Mouse (Mus musculus): ENCODE measurements at regions not wholly inside any gene's neighbourhood (a gene's known extent, or its start where the extent isn't known, plus 50 kb on each side); places are given as distances from the start of the nearest gene placed in this dataset.

DNA sequence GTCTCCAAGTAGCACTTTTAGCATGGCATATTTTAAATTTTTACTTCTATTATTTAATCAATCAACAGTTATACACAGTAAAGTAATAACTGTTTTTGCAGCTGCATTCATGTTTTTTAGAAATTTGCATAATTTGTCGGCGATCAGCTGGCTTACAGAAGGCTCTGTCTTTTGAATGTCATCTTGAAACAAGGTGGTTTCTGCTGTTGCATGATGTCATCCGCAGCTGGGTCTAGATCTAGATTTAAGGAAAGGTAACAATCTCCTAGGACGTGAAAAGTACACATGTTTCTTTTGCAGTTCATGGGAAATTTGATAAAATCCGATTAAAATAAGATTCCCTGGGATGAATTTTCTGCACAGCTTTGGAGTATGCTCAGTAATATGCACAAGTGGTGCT is 534.9 kb downstream of the Ttll7 start:
- WGBS, result 89% methylated on average over 5 of the region's 5 CpGs
- no peaks in the 10 kb centered on the region for H3K9me3 ChIP-seq (ENCODE audit: low read length)
- H3K9ac ChIP-seq (replicated peaks; ENCODE audit: low read length), result no peak overlapping the region
- ATAC-seq (ENCODE audit: low FRiP score, low TSS enrichment), result no peak
- H3K27me3 ChIP-seq (ENCODE audit: insufficient read depth, low read length), result no peaks in the 10 kb centered on the region
- H3K4me3 ChIP-seq (ENCODE audit: low read length), result no peak overlapping the region
- H3K4me1 ChIP-seq (ENCODE audit: insufficient read depth, low read length), result no peaks in the 10 kb centered on the region
- H3K27ac ChIP-seq (ENCODE audit: low read length), result no peak overlapping the region
- H3K4me2 ChIP-seq (replicated peaks; ENCODE audit: low read depth, low read length), result no peak overlapping the region
- no peaks in the 10 kb centered on the region for H3K36me3 ChIP-seq (ENCODE audit: insufficient read depth, low read length)

DNA sequence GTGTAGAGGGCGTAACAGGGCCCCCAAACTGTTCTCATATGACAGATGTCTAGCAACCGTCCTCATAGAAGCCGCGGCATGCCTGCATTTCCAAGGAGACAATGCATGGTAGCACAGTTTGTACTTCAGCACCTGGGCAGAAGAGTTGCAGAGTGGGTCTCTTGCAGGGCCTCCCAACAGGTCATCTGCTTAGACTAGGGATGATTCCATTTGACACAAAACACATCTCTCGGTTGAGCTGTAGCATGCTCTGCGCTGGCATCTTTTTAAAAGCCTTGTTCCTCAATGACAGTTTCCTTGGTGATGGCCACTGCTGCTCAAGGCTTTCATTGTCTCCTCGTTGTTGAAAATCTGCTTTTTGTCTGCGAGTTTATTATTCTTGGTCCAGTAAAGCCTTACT is 546.1 kb downstream of the Ttll7 start:
- no peak overlapping the region for H3K4me3 ChIP-seq (ENCODE audit: low read length)
- H3K4me1 ChIP-seq (ENCODE audit: insufficient read depth, low read length), result no peaks in the 10 kb centered on the region
- H3K9me3 ChIP-seq (ENCODE audit: low read length), result no peaks in the 10 kb centered on the region
- no peaks in the 10 kb centered on the region for H3K36me3 ChIP-seq (ENCODE audit: insufficient read depth, low read length)
- H3K27ac ChIP-seq (ENCODE audit: low read length), result no peak overlapping the region
- H3K9ac ChIP-seq (replicated peaks; ENCODE audit: low read length), result no peak overlapping the region
- no peak overlapping the region for H3K4me2 ChIP-seq (replicated peaks; ENCODE audit: low read depth, low read length)
- no peak for ATAC-seq (ENCODE audit: low FRiP score, low TSS enrichment)
- no peaks in the 10 kb centered on the region for H3K27me3 ChIP-seq (ENCODE audit: insufficient read depth, low read length)
- 83% methylated on average over 8 of the region's 8 CpGs for WGBS

DNA sequence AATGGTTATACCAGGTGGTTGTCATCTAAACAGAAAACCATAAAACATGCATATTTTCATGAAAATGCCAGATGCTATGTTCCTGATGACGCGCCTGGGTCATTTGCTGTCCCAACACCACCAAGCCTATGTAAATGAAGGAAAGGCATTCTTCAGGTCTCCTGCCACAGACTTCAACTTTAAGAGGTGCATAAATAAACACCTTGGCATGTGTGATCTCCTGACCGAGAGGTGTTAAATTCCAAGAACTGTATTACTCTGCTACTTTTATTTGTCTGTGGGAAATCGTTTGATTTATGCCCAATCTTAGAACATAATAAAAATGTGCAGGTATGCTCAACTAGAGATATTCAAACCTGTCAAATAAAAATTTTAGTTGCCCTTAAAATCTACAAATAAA is 560.1 kb downstream of the Ttll7 start:
- H3K9me3 ChIP-seq (ENCODE audit: low read length), result no peaks in the 10 kb centered on the region

DNA sequence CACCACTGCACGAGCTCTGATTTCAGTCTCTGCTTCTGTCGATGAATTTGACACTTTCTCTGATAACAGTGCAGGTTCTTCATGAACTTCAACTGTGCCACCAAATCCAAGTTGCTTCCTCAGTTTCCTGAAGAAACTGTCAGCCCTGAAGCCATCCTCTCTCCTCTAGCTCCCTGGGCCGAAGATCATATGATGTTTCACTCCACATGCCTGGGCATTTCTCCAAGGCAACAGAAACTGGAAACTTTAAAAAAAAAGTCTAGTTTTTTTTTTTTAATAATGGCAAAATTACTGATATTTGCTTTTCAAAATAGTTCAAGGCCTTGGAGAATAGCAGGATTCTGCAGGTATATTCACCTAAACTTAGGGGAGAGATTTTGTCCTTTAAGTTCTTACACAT is 564.8 kb downstream of the Ttll7 start:
- Histone ChIP-seq H3K4me3 (ENCODE audit: low read length) (no peak overlapping the region), H3K4me1 (ENCODE audit: insufficient read depth, low read length) (no peaks in the 10 kb centered on the region), H3K27me3 (ENCODE audit: insufficient read depth, low read length) (no peaks in the 10 kb centered on the region), H3K9me3 (ENCODE audit: low read length) (no peaks in the 10 kb centered on the region), H3K9ac (replicated peaks; ENCODE audit: low read length) (no peak overlapping the region), H3K27ac (ENCODE audit: low read length) (no peak overlapping the region), H3K4me2 (replicated peaks; ENCODE audit: low read depth, low read length) (no peak overlapping the region), H3K36me3 (ENCODE audit: insufficient read depth, low read length) (no peaks in the 10 kb centered on the region)
- ATAC-seq (ENCODE audit: low FRiP score, low TSS enrichment), result no peak
- WGBS, result 46% methylated on average over 3 of the region's 3 CpGs

More for the DNA sequence above, 560.1 kb downstream of the Ttll7 start:
- no peaks in the 10 kb centered on the region for H3K4me1 ChIP-seq (ENCODE audit: insufficient read depth, low read length)
- no peak overlapping the region for H3K4me2 ChIP-seq (replicated peaks; ENCODE audit: low read depth, low read length)
- no peak overlapping the region for H3K27ac ChIP-seq (ENCODE audit: low read length)
- no peak overlapping the region for H3K4me3 ChIP-seq (ENCODE audit: low read length)
- WGBS, result 75% methylated on average over 4 of the region's 4 CpGs
- H3K36me3 ChIP-seq (ENCODE audit: insufficient read depth, low read length), result no peaks in the 10 kb centered on the region
- no peaks in the 10 kb centered on the region for H3K27me3 ChIP-seq (ENCODE audit: insufficient read depth, low read length)
- no peak for ATAC-seq (ENCODE audit: low FRiP score, low TSS enrichment)
- no peak overlapping the region for H3K9ac ChIP-seq (replicated peaks; ENCODE audit: low read length)

DNA sequence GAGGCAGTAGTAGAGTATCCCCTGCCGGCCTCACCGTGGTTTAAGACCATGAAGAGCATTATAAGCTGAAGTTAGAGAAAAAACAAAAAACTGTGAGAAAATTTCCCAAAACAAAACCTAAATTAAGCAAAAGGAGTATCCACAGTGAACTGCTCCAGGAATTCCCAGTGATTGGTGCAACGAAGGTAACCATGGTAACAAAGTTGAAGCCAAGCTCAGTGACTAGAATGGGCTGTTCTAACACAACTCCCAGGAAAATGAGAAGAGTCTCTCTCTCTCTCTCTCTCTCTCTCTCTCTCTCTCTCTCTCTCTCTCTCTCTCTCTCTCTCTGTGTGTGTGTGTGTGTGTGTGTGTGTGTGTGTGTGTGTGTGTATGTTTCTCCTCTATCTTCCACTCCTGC is 567.0 kb downstream of the Ttll7 start:
- Histone ChIP-seq H3K9ac (replicated peaks; ENCODE audit: low read length) (no peak overlapping the region), H3K4me1 (ENCODE audit: insufficient read depth, low read length) (no peaks in the 10 kb centered on the region), H3K9me3 (ENCODE audit: low read length) (no peaks in the 10 kb centered on the region), H3K27me3 (ENCODE audit: insufficient read depth, low read length) (no peaks in the 10 kb centered on the region), H3K4me2 (replicated peaks; ENCODE audit: low read depth, low read length) (no peak overlapping the region), H3K36me3 (ENCODE audit: insufficient read depth, low read length) (no peaks in the 10 kb centered on the region), H3K4me3 (ENCODE audit: low read length) (no peak overlapping the region), H3K27ac (ENCODE audit: low read length) (no peak overlapping the region)
- no peak for ATAC-seq (ENCODE audit: low FRiP score, low TSS enrichment)
- WGBS, result 35% methylated on average over 3 of the region's 3 CpGs

DNA sequence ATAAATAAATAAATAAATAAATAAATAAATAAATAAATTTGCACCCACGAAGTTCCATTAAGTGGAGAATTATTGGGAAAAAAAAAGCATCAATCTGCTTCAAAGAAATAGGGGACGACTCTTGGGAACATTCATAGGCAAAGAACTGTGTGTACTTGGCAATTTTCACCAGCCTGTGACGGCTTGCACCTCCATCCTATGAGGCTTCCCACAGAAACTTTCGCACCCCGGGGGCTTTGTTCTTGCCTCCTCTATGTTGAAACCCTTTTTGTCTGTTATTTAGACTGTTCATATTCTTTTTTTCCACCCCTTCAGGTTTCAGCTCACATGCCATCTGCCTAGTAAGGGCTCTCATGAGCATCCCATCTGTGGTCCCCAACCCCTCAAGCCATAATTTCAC is 570.0 kb downstream of the Ttll7 start:
- Histone ChIP-seq H3K4me3 (ENCODE audit: low read length) (no peak overlapping the region), H3K9me3 (ENCODE audit: low read length) (no peaks in the 10 kb centered on the region), H3K4me1 (ENCODE audit: insufficient read depth, low read length) (no peaks in the 10 kb centered on the region), H3K36me3 (ENCODE audit: insufficient read depth, low read length) (no peaks in the 10 kb centered on the region), H3K27me3 (ENCODE audit: insufficient read depth, low read length) (no peaks in the 10 kb centered on the region), H3K4me2 (replicated peaks; ENCODE audit: low read depth, low read length) (no peak overlapping the region), H3K9ac (replicated peaks; ENCODE audit: low read length) (no peak overlapping the region), H3K27ac (ENCODE audit: low read length) (no peak overlapping the region)
- WGBS, result 72% methylated on average over 5 of the region's 5 CpGs
- no peak for ATAC-seq (ENCODE audit: low FRiP score, low TSS enrichment)

DNA sequence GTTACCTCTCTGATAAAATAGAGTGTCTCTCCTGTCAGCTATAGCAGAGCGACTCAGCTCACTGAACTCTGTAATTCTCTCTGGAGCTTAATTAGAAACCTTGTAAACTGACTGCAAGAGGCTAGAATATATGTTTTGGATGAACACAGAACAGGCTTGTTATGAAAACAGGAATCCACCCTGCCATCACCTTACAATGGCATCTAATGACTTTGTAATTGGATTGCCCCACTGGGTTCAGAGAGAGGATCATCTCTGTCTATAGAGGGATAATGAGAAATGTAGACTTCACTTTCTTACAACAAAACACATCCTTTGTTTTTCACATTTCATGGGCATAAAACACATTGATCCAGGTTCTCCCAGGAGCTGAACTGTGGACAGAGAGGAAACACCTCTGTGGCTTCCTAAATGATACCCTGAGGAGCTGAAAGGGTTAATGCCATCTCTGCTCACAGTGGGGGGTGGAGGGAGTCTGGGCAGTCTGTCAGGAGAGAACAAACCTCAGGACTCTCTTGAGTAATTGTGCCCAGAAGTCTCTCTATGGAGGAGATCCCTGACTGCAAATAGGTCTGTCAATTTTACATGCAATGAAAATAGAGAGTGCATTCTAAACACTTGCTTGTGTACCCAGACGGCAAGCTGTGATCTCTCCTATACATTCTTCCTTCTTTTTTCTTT is 571.9 kb downstream of the Ttll7 start:
- H3K27me3 ChIP-seq (ENCODE audit: insufficient read depth, low read length), result no peaks in the 10 kb centered on the region
- WGBS, result 41% methylated on average over 2 of the region's 2 CpGs
- no peak for ATAC-seq (ENCODE audit: low FRiP score, low TSS enrichment)
- H3K27ac ChIP-seq (ENCODE audit: low read length), result no peak overlapping the region
- H3K4me2 ChIP-seq (replicated peaks; ENCODE audit: low read depth, low read length), result no peak overlapping the region
- H3K9me3 ChIP-seq (ENCODE audit: low read length), result no peaks in the 10 kb centered on the region
- H3K36me3 ChIP-seq (ENCODE audit: insufficient read depth, low read length), result no peaks in the 10 kb centered on the region
- no peak overlapping the region for H3K9ac ChIP-seq (replicated peaks; ENCODE audit: low read length)
- no peaks in the 10 kb centered on the region for H3K4me1 ChIP-seq (ENCODE audit: insufficient read depth, low read length)
- H3K4me3 ChIP-seq (ENCODE audit: low read length), result no peak overlapping the region

DNA sequence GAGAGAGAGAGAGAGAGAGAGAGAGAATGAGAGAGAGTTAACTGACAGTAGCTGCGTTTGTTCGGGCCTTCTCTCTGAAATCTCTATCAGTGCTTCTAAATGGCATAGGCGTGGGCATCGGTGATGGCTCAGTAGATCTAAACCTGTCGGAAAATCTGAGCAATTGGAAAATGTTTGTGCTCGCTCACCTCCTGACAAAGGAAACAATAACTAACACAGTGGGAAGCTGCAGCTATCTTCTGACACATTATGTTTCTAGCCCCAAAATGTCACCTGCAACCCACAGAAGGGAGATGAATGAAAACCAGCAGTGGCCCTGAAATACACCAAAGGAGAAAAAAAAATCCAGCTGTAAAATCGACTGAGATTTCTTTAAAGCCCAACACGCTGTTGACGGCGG is 576.7 kb downstream of the Ttll7 start:
- H3K4me1 ChIP-seq (ENCODE audit: insufficient read depth, low read length), result no peaks in the 10 kb centered on the region
- H3K9ac ChIP-seq (replicated peaks; ENCODE audit: low read length), result no peak overlapping the region
- no peak for ATAC-seq (ENCODE audit: low FRiP score, low TSS enrichment)
- H3K36me3 ChIP-seq (ENCODE audit: insufficient read depth, low read length), result no peaks in the 10 kb centered on the region
- H3K4me3 ChIP-seq (ENCODE audit: low read length), result no peak overlapping the region
- H3K27me3 ChIP-seq (ENCODE audit: insufficient read depth, low read length), result no peaks in the 10 kb centered on the region
- H3K27ac ChIP-seq (ENCODE audit: low read length), result no peak overlapping the region
- 67% methylated on average over 10 of the region's 10 CpGs for WGBS
- H3K4me2 ChIP-seq (replicated peaks; ENCODE audit: low read depth, low read length), result no peak overlapping the region
- no peaks in the 10 kb centered on the region for H3K9me3 ChIP-seq (ENCODE audit: low read length)

DNA sequence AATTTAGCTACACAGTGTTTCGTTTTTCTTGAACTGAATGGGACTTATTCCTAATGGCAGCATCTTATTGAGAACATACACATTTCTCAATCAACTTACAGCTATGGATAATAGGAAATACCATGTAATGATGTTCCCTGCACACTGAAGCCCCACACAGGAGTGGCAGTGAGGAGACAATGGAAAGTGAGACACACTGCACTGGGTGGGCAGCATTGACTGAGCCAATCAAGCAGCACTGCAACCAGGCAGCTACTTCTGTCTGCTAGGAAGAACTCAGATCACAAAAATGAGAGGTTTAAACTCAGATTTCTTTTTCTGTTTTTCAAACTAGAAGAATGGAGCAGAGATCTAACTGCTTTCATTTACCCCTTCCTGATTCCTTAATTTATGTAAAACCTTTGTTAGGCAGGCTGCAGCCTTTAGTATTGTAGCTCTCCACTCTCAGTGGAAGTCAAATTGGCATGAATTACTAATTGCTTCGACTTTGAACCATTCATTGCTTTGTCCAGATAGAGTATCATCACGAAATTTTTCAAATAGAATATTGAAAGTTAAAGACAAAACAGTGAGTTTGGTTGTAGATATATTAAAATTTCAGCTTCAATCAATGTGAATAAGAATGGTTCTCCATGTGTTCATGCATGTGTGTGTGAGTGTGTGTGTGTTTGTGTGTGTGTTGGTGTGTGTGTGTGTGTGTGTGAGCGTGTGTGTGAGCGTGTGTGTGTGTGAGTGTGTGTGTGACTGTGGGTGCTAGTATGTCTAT is 590.9 kb downstream of the Ttll7 start:
- Histone ChIP-seq H3K4me3 (ENCODE audit: low read length) (no peak overlapping the region), H3K27ac (ENCODE audit: low read length) (no peak overlapping the region), H3K36me3 (ENCODE audit: insufficient read depth, low read length) (no peaks in the 10 kb centered on the region), H3K27me3 (ENCODE audit: insufficient read depth, low read length) (no peaks in the 10 kb centered on the region), H3K4me1 (ENCODE audit: insufficient read depth, low read length) (no peaks in the 10 kb centered on the region), H3K4me2 (replicated peaks; ENCODE audit: low read depth, low read length) (no peak overlapping the region), H3K9me3 (ENCODE audit: low read length) (no peaks in the 10 kb centered on the region), H3K9ac (replicated peaks; ENCODE audit: low read length) (no peak overlapping the region)
- WGBS, result 74% methylated on average over 5 of the region's 5 CpGs
- no peak for ATAC-seq (ENCODE audit: low FRiP score, low TSS enrichment)

DNA sequence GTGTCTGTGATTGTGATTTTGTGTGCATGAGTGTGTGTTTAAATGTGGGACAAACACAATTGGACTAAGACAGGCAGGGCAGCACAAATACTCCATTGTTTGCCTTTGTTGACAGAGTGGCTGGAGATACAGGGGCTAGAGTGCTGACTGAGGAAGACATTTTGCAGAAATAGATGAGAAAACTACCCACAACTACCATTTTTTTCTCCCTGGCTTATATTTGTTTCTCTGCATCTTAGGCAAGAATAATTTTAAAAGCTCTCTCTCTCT is 591.5 kb downstream of the Ttll7 start:
- H3K27me3 ChIP-seq (ENCODE audit: insufficient read depth, low read length), result no peaks in the 10 kb centered on the region
- H3K27ac ChIP-seq (ENCODE audit: low read length), result no peak overlapping the region
- no peak overlapping the region for H3K9ac ChIP-seq (replicated peaks; ENCODE audit: low read length)
- no peaks in the 10 kb centered on the region for H3K36me3 ChIP-seq (ENCODE audit: insufficient read depth, low read length)
- H3K4me3 ChIP-seq (ENCODE audit: low read length), result no peak overlapping the region
- no peak for ATAC-seq (ENCODE audit: low FRiP score, low TSS enrichment)
- no peaks in the 10 kb centered on the region for H3K9me3 ChIP-seq (ENCODE audit: low read length)
- no peaks in the 10 kb centered on the region for H3K4me1 ChIP-seq (ENCODE audit: insufficient read depth, low read length)
- no peak overlapping the region for H3K4me2 ChIP-seq (replicated peaks; ENCODE audit: low read depth, low read length)

All from kidney, embryonic 16.5 days (tissue).